Mouse (Mus musculus) liver, embryonic 14.5 days (tissue): ENCODE measurements at regions not wholly inside any gene's neighbourhood (a gene's known extent, or its start where the extent isn't known, plus 50 kb on each side); places are given as distances from the start of the nearest gene placed in this dataset.

Experiments used
- CTCF ChIP-seq: IDR thresholded peaks from 2 replicates; pipeline ENCODE4 v1.5.1; 2016; ENCODE audit warnings: antibody characterized with exemption, low read depth, control low read depth
- EP300 ChIP-seq: IDR thresholded peaks from 2 replicates; pipeline ENCODE4 v1.6.1; 2016; ENCODE audit warnings: antibody characterized with exemption, low read depth

DNA sequence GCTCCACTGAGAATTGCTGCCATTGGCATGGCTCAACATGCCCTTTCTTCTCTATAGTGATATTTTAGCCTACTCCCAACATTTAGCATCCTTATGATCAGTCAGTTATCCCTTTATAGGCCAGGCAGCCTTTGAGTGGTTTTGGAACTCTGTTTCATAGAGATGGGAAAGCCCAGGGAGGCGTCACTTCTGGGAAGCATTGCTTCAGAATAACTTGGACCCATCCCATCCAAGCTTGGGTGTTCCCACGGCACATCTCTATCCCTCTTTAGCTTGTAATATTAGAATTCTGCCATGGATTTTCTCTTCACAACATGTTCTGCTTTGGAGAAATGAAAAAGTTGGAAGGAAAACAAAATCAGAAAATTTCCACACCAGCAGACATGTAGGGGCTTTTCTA, 233.8 kb downstream of the Rnd3 start:
- TF ChIP-seq CTCF (no peak), EP300 (no peak)
